Mouse (Mus musculus): ENCODE measurements at regions not wholly inside any gene's neighbourhood (a gene's known extent, or its start where the extent isn't known, plus 50 kb on each side); places are given as distances from the start of the nearest gene placed in this dataset.

DNA sequence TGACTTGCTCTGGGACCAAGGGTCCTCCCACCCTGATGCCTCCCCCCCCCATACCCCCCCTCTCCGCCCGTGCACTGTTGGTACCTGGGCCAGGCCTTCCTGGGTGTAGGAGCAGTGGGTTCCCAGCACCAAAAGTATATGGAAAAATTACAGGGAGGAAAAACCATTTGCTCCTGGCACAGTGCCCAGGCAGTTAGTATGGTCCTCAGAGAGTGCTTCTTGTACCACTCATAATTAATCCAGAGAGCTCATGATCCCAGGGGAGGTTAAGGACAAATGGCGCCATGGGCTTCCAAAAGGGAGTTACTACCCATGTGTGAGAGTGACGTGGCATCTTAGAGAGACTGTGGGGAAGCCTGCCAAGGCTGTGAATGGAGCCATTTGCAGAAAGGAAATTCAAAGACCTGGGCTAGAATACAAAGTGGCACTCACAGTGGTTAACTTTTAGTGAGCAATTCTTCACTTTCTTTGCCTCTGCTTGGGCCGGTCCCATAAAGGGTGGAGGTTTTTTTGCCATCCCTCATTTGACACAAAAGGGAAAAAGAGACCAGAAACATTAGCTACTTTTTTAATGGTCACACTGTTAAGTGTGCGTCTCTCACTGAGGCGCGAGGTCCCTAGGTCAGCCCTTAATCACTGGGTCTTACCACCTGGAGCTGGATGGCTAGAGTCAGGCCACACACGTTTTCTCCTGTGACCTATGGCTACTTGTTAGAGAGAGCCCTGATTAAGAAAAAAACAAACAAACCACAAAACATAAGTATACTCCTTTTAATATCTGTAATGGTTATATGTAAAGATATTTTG lies 120.7 kb upstream of the Bmper start:
- TF ChIP-seq CTCF (IDR thresholded peaks at IDR 0.05; ENCODE audit: low read depth) (no peak), EP300 (IDR thresholded peaks at IDR 0.05; ENCODE audit: low read depth) (no peak)

Data from liver, embryonic 14.5 days (tissue).